Mouse (Mus musculus) cerebellum, adult 9-11 months (tissue): ENCODE data around the gene Nr1i3.

Source experiments
- DNase-seq: peaks from one replicate; pipeline ENCODE4 v3.0.0; 2022

Gene Nr1i3

DNA sequence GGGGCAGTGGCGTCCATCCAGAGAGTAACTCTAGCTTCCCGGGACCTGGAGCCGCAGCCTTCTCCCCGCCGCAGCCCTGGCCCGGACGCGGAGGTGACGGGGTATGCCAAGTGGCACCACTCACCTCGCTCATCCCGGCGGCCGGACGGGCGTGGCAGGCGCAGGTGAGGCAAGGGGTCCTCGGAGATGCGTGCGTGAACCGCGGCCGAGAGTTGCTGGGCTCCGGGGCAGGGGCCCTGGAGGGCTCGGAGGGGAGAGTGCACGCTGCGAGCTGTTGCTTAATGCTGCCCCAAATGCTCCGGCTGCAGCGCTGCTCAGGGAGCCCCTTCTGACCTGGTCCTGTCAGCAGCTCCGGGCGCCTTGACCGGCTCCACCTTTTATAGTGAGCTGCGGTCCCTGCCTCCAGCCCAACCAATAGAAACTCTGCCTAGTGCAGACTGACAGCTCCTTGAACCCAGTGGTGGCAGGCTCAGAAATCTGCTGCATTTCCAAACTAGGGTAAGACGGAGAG lies 17.8 kb upstream of the Nr1i3 start, which contains the start of gene Pcp4l1:
TSS of gene Pcp4l1 (minus strand) at position 382 of the 511 bp plus-strand sequence.
- DNase-seq = peak; percentile 47

DNA sequence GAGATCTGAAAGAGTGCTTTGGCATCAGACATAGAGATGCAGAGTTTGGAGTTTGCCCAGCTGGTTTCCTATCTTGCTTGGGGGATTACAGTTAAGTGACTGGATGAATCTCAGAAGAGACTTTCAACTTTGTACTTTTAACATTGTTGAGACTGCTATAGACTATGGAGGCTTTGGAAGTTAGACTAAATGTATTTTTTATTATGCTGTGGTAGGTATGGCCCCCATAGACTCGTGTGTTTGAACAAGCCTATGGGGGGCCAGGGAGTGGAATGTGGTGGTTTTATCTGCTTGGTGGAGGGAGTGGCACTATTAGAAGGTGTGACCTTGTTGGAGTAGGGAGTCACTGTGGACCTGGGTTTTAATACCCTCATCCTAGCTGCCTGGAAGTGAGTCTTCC lies 14.2 kb upstream of the Nr1i3 start:
- DNase-seq = no peak

DNA sequence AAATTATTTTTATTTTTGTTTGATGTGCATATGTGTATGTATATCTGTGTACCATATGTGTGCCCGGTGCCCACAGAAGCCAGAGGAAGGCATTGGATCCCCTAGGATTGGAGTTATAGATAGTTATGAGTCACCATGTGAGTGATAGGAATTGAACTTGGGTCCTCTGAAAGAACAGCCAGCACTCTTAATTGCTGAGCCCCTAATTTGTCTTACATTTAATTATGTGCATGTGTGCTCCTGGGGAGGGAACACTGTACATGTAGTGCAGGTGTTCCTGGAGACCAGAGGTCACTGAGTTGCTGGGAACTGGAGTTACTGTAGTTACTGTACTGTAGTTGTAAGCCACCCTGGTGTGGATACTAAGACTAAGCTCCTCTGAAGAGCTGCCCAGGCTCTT lies 13.0 kb upstream of the Nr1i3 start:
- DNase-seq = no peak

DNA sequence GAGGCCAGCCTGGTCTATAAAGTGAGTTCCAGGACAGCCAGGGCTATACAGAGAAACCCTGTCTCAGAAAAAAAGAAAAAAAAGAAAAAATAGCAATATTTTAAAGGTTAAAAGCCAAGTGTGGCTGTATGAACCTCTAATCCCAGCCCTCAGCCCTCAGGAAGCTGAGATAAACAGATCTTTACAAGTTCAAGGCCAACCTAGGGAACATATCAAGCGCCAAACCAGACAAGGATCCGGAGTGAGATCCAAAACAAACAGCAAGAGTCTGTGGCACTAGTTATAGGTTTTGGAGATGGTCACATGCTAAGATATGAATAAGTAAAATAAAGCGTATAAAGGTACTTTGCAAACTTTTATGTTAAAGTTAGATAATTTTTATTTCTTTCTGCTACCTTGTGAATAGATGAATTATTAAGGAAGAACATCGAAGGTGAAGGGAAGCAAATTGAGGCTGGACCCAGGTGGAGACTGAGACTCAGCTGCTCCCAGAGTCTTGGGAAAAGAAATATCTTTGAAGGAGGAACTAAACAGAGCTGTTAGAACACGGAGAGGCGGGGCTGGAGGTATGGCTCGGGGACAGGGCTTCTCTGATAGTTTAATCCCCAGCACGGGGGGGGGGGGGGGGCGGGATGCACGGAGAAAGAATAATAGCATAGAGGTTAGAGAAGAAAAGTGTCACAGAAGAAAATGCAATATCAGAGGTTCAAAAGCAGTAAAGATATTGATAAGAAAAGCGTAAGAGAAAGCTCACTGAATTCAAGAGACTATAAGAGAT lies 10.1 kb upstream of the Nr1i3 start:
- DNase-seq = no peak

DNA sequence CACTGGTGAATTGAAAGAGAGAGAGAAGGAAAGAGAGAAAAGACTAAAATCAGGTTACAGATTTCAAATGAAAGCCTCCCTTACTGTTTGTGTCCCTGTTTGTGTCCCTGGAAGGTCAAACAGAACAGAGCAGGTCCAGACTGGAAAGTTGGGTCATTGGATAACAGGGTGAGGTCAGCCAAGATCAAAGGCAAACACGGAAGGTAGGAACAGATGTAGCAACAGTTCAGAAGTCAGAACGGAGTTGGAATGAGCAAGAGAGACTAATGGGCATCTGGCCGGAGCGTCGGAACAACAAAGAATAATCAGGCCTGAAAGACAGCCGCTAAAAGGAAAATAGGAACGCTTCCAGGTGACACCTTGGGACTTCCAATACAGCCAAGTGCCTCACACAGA lies 9.5 kb upstream of the Nr1i3 start:
- DNase-seq = no peak

DNA sequence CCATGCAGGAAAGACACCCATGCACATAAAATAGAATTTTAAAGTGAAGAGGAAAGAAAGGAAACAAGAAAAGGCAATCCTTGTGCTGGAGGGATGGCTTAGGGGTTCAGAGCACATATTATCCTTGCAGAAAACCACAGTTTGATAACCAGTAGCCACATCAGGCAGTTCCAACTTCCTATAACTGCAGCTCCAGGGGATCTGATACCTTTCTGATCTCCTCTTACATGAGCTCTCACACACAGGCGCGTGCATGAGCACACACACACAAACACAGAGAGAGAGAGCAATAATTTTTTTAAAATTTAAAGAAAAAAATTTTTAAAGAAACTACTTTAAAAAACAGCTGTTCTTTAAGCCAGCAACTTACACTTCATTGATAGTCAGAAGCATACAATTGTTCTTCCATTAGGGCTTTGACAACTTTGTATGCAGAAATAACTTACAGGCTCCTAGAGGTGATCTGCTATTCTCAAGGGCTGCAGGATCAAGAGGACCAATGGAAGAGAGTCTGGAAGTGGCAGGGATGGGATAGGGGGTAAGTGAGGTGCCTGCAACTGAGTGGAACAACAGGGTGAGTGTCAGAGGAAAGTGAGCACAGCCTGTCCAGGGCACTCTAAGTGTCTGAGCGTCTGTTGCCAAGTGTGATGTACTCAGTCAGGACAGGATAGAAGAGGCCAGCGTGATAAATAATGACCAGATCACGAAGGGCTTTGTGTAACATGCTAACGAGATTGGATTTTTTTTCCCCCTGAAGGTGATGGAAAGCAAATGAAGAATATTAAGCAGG lies 7.9 kb upstream of the Nr1i3 start:
- DNase-seq = no peak

DNA sequence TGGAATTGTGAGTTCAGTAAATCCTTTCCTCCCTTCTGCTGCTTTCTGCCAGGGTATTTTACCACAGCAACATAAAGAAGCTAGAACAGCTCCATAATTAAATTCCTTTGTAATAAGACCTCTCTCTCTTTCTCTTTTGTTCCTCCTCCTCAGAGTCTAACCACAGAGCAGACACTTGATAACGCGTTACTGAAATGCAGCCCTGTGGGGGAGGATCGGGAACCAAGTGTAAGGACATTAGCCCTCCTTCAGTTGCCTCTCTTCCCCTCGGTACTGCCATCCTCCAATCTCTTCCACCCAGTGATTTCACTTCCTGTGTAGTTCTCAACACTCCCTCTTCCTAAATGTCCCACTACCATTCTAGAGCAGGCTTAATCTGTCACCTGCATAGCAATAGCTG lies 4.4 kb upstream of the Nr1i3 start:
- no peak for DNase-seq

DNA sequence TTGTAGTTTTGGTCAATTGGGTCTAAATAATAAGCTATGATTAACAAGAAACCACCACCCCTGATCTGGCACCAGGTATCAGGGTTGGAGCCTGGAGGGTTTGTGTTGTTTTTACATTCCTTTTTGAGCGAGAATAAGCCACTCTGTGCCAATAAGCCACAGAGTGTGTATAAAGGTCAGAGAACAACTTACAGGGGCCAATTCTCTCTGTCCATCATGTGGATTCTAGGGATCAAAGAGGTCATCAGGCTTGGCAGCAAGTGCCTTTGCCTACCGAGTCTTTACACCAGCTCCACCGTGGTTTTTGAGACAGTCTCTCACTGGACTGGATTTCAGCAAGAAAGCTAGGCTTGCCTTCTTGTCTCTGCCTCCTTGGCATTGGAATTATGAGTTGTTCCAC lies 916 bp upstream of the Nr1i3 start:
- DNase-seq = no peak

DNA sequence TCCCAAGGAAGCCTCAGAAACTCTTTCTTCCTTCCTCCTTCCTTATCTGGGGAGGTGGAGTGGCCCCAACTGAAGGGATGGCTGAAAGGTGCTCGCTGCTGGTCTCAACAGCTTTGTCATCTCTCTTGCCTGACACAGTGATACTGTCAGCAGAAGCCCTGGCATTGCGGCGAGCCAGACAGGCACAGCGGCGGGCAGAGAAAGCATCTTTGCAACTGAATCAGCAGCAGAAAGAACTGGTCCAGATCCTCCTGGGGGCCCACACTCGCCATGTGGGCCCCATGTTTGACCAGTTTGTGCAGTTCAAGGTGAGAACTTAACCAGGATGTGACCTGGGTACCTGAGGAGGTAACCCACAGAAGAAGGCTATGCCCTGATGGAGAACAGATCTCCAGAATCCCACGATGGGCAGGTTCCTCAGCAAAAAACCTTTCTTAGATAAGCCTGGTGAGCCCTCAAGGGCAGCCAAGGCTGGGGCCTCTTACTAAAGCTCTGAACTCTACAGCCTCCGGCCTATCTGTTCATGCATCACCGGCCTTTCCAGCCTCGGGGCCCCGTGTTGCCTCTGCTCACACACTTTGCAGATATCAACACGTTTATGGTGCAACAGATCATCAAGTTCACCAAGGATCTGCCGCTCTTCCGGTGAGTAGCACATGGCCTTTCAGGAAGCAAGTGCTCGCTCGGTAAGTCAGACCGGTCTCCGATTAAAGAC lies 2.6 kb downstream of the Nr1i3 start:
- no peak for DNase-seq

DNA sequence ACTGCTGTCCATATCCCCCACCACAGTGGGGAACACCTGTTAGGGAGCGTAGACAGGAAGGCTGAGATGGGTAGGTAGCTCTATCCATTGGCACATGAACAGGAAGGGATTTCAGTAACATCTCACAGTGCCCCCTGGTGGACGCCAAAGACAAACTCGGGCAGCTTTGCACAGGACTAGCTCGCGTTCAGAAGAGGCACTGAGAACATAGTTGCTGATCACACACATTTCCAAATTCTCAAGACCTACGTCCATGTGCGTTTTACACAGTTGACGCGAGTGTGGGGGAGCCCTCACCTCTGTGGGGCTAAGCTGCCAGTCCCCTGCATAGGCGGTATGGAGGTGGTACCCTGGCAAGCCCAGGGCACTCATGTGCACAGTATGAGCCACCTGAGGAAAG lies 7.1 kb downstream of the Nr1i3 start:
- peak; percentile 85 for DNase-seq

DNA sequence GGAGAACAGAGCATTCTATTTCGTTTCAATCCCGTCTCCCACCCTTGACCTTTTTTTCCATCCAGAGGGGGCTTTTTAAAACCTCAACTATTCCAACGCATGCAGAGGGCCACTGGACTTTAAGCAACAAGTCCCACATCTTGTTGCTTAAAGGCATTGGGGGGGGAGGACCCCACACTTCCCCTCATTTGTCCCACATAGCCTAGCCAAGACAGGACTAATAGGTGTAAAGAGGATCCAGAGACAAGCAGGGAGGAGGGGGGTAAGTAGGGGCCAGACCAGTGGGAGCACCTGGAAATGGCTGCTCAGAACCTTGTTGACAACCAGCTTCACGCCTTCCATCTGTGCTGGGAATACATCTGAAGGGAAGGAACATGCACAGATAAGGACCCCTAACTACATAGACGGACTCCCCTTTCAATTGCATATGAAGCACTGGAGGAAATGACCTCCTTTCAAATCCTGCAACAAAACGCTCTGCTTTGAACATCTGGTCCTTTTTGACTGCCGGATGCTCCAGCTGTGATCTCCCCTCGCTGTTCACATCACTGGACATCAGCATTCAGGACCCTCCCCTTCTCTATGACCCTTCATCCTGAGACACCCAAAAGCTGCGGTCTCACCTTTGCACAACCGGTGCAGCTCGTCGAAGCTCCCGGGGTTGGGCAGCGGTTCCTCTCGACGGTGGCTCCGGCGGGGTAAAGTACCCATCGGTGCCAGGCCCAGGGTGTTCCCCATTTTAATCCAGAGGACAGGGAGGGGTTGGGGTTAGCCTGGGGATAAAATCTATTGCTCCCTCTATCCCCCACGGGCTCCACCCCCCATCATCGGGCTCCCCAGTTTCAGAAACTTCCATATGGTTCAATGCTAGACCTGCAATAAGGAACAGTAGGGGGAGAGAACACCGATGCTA lies 7.8 kb downstream of the Nr1i3 start:
- peak; percentile 78 for DNase-seq

DNA sequence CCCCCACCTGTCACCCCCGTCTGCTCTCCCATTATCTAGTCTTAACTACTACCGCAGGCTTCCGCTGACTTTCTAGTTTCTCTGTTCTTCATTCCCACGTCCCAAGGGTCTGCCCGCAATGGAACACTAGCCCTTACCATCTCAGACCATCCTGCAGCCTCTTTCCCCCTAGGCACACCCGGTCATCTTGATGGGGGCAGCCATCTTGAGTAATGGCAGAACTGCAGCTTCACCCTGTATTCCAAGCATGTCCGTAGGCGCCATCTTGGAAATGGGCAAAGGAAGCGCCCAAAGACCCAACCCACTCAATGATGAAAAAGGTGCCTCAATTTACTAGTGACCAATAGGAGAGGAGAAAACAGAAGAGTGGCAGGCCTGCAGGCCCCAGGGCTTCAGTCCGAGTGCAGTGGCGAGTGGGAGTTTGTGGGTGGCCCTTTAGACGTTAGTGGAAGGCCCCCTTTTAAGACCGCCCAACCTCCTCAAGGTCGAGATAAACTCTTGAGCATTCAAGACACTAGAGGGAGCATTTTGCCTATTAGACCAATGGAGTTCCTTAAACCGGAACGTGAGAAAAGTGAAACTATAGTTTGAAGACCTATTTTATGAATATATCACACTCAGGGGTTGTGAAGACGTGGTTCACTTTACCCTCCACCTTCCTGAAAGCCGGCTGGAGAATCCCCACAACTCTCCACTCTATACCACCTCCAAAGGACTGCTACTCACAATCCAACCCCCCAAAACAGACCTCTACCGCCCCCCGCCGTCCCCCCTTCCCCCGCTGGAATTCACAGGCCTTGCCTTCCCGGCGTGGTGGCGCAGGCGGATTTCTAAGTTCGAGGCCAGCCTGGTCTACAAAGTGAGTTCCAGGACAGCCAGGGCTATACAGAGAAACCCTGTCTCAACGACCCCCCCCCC lies 8.7 kb downstream of the Nr1i3 start, which contains the start of gene Tomm40l:
TSS of gene Tomm40l (minus strand) at position 277 of the 918 bp plus-strand sequence.
- DNase-seq = peak; percentile 99

DNA sequence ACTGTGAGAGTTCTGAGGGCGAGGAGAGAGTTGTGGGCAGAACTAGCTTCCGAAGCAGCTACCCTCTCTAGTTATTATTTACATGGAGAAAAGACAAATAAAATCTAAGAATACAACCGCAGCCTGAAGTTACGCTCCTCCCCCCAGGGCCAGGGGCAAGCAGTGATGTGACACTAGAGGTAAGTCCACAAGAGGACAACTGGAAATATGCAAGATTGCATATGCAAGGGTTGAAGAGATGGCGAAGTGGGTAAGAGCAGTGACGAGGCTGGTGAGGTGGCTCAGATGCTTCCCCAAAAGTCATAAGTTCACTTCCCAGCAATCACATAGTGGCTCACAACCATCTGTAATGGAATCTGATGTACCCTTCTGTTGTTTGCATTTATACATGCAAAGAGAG lies 9.4 kb downstream of the Nr1i3 start:
- no peak for DNase-seq

DNA sequence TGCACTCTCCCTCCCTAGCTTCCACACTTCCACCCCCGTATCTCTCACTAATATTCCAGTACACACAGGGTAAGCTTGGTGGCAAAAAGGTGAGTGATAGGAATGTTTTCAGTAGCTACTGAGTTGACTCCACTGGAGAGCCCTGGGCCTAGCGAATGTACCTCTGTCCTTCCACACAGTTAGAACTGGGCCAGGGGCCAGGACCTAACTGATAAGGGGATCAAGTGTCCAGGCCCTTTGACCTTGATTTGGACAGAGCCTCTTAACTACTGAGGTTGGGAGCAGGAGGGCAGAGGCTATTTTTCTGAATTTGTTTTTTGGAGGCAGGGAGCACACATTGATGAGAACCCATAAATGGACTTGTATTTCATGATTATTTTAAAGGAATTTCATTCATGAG lies 10.0 kb downstream of the Nr1i3 start:
- DNase-seq = peak; percentile 40

DNA sequence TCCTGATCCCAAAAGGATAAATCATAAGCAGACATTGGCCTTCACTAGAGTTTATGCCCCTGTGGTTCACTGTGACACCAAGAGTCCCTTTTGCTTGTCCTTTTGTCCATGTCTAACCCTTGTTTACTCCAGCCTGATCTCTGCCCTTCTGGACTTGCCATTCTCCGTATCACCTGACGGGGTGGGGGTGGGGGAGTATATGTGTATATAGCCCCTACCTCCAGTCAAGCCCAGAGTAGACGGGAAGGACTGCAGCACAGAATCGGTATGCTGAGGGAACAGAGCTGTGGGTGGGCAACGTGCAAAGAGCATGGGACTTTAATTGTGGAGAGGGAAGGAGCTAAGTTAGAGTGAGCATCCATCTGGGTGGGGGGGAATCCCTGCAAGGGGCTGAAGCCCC lies 11.1 kb downstream of the Nr1i3 start, which contains the start of gene Apoa2:
TSS of gene Apoa2 (plus strand) at position 198 of the 400 bp plus-strand sequence.
- DNase-seq = no peak

DNA sequence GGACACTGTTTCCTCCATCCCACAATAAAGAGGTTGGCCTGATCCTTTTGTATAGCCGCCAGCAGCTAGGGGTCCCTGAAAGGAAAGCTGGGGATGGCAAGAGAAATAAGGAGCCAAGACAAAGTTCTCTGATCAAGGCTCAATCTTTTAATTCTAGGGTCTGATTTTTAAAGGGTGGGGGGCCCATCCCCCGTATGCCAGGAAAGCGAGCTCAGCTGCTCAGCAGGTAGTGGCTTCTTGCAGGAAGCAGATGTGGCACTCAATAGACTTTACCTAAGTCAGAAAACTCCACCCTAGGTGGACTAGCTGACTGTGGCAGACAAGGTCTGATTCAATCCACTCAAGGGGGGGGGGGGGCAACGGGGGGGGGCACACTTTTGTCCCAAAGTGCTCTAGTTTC lies 13.0 kb downstream of the Nr1i3 start:
- DNase-seq = no peak

DNA sequence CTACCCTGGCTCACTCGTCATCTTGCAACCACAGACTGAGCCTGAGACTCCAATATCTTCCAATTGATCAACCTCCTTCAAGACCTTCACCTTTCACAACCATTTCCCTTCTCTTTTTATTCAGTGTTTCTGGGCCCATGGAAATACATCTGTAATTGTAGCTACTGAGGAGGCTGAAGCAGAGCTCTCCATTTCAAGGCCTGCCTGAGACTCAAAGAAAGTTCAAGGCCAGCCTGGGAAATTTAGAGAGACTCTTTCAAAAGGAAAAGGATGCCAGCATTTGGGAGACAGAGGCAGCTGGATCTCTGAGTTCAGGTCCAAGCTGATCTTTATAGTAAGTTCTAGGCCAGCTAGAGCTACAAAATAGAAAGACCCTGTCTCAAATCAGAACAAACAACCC lies 14.1 kb downstream of the Nr1i3 start:
- no peak for DNase-seq

DNA sequence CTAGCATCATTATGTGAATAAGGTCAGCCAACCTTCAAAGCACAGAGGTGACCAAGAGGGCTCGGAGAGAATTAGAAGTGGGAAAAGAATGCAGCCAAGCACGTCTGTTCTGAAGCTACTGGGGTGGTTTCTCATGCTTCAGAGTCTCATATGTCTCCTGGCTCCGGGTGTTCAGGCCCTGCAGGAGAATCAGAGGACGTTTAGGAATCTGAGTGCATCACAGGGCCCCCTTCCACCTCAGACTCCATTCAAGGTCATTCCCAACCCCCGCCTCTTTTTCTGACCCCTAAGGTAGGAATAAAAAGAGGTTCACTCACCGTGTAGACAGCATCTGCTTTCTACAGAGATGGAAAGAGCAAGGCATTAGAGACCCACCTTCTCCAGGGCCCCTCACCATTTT lies 16.0 kb downstream of the Nr1i3 start:
- DNase-seq = no peak

DNA sequence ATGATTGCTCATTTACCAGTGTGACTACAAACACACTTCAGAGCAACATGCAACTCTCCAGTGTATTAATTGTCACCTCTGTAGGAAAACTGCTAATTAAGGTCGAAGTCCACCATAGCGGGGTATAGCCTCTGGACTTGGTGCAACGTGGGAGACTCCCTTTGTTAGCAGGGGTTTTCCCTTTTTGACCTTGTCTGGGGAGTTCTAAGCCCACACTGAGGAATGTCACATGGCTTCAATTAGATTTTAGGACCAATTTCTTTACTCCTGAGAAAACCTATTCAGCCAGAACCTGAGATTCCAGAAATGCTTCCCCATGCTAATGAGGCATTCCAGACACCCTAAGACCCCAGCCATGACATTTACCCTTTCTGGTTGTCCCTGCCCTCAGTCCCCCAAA lies 16.4 kb downstream of the Nr1i3 start:
- DNase-seq = no peak

DNA sequence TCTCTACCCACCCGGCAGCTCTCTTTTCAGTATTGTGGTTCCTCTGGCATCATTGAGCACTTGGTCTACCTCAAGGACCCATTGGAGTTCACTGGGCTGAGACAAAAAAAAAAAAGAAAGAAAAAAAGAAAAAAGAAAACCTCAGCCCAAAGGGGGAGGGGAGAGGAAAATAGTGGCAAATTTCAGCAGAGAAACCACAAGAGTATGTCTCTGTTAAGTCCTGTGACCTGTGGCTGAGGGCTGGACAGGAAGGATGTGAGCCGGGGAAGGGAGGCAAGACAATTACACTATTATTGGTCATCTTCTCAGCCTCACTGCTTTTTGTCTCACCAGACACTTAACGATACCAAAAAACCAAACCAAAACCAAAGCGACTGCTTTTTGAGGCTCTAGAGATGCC lies 18.1 kb downstream of the Nr1i3 start:
- DNase-seq = no peak

DNA sequence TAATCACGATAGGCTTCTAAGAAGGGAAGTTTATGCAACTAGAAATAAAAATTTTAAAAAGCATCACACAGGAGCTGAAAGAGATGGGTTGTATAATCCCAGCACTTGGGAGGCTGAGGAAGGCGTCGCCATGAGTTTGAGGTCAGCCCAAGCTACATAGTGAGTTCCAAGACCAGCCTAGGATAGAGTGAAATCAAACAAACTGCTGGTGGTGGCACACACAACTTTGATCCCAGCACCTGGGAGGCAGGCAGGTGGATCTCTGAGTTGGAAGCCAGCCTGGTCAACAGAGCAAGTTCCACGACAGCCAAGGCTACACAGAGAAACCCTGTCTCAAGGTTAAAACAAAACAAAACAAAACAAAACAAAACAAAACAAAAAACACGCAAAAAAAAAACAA lies 18.6 kb downstream of the Nr1i3 start:
- no peak for DNase-seq
